Mouse (Mus musculus) CD4-positive helper T cell, adult 2 months (primary cell): Measurements from ENCODE around the gene Gpr1.
"Not testable (repeated sequence)": the region's sequence is repeated elsewhere in the genome, so short reads cannot be mapped to it uniquely, and the experiment has no call there.

Source experiments
- DNase-seq: peaks from one replicate; pipeline ENCODE4 v3.0.0-alpha.2; 2012; ENCODE audit warnings: low read depth, missing footprints, low spot score

Gene Gpr1

DNA sequence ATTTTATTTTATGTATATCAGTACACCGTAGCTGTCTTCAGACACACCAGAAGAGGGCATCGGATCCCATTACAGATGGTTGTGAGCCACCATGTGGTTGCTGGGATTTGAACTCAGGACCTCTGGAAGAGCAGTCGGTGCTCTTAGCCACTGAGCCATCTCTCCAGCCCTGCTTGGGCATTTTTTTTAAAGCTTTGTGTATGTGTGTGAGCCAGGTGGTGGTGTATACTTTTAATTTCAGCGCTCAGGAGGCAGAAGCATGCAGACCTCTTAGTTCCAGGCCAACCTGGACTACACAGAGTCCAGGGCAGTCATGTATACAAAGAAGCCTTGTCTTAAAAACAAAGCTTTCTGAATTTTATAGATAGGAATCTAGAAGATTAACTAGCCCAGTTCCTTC lies 33.8 kb downstream of the Gpr1 start:
- DNase-seq: not testable (repeated sequence)

- no peak for DNase-seq
Observed at GRCm38 (mm10) chr1:63180122-63180521, 34.2 kb downstream of the Gpr1 start.

DNA sequence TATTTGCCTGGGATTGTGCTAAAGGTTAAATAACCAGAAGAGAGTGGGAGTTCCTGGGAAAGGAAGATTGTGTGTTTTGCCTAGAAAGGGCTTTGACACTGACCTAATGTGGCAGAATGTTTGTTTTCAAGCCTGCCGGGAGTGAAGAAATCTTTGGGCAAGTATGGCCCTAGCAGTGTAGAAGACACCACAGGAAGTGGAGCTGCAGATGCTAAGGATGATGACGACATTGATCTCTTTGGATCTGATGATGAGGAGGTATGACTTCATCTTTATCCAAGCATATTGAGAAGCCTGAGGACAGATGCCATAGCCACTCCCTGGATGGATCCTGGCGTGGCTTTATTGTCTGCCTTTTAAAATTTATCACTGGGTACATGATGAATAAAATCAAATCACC lies 36.0 kb downstream of the Gpr1 start:
- DNase-seq: no peak

DNA sequence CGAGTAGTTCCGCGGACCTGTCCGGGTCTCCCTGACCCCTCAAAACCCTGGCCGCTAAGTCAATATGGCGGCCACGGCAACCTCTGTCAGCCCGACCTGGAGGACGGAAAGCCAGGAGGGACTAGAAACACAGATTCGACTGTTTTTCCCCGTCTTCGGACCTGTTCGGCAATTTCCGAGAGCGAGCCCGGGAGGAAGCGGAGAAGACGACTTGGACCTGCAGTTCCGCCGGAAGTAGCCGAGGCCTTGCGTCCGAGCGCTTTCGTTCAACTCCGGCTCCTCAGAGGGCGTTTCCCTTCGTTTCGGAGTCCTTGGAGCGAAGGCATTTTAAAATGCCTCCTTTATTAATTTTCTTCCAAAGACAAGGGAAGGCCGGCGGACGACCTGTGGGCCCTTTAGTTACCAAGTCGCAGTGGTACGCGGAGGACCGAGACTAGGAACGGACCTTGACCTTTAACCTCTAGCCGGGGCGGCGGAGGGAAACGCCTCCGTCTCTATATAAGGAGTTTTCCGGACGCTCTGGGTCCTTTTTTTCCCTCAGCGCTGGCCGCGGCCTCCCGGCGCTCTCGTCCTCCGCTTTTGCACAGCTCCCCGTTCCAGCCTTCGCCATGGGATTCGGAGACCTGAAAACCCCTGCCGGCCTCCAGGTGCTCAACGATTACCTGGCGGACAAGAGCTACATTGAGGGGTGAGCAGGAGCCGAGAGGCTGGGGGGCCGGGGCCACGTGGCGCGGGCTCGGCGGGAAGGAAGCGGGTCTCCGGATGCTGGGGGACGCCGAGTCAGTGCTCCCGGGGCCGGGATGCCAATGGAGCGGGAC lies 37.5 kb downstream of the Gpr1 start, which contains the start of the genes Eef1b2 and Ndufs1:
TSS of gene Eef1b2 (plus strand) at position 222 of the 818 bp plus-strand sequence.
TSS of gene Ndufs1 (minus strand) at position 230 of the 818 bp plus-strand sequence.
- peak; percentile 98 for DNase-seq

DNA sequence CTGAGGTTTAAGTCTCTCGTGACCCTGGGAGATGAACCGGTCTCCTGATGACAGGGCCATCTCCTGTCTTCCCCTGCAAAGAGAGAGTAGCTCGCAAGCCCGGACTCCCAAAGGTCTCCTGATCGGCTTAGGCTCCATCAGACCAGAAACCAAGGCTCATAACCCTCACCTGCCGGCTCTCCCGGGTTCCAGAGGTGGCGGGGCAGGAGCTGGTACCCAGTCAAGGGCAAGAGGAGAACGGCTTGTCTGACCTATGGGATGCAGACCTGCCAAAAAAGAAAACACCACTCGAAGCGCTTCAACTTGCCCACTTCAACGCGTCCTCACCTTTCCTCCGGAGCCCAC lies 38.1 kb downstream of the Gpr1 start:
- DNase-seq: no peak

DNA sequence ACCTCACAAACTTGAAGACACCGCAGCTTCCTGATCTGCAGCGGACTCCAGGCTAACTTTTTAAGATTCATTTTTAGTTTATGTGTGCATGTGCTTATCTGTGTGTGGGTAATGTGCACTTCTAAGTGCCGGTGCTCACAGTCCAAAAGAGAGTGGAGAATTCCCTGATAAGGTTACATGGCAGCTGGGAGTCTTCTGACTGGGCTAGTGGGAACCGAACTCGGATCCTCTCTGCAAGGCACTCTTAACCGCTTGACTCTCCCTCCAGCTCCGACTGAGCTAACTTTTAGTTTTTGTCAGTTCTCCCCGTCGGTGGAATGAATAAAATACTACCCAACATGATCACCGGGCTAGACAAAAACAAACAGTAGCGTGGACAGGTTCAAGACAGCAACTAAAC lies 38.5 kb downstream of the Gpr1 start:
- DNase-seq: no peak

GRCm38 (mm10) chr1:63168638-63169037 lies 45.7 kb downstream of the Gpr1 start:
- DNase-seq: no peak

DNA sequence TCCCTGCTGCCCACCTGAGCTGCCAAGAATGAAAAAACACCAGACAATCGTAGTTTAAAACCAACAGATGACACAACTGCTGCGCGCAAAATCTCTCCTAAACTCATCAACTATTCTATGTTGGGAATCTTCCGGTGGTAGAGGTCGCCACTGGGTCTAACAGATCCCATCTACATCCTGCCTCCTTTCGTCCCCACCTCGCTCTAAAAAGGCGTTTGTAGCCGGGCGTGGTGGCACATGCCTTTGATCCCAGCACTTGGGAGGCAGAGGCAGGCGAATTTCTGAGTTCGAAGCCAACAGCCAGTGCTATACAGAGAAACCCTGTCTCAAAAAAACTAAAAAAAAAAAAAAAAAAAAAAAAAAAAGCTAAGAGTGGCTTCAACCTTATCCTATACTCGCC lies 74.1 kb downstream of the Gpr1 start:
- no peak for DNase-seq

DNA sequence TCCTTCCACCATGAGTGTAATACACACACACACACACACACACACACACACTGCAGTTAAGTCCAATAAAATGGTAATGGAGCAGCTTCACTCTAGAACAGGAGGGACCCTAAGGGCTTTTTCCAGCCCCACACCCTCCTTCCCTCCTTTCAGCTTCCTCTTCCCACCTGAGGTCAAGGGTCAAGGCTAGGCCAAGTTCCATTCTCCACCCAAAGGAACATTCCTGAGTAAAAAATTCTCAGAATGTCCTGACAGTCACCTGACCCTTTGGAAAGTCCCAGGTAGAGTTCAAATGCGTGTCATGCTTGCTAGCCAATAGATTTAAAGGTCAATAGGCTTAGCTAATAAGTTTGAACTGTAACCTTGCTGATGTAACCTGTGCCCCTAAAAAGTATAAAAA lies 75.8 kb downstream of the Gpr1 start:
- not testable (repeated sequence) for DNase-seq

DNA sequence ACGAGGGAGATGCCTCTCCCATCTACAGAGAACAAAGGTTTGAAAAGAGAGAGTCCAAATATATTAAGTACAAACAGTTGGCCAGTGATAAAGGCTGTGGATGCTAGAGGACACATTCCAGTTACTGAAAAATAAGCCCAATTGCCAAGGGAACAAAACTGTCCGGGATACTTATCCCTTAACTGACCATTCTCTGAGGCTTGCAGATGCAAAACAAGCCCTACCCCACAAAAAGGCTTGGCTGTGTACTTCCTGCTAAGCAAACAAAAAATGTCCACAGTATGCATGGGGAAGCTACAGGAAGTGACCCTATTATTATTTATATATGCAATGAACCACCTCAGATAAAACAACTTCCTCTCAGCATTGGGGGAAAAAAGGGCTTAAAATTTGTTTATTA lies 76.4 kb downstream of the Gpr1 start:
- DNase-seq: no peak

GRCm38 (mm10) chr1:63134530-63134929 lies 79.8 kb downstream of the Gpr1 start:
- no peak for DNase-seq
